Mouse (Mus musculus): ENCODE measurements around the gene Zfp944.
"Not testable (repeated sequence)": the region's sequence is repeated elsewhere in the genome, so short reads cannot be mapped to it uniquely, and the experiment has no call there.

GRCm38 (mm10) chr17:22315247-22315646 lies 46.0 kb downstream of the Zfp944 start:
- TF ChIP-seq CTCF (conservative IDR thresholded peaks at IDR 0.05; ENCODE audit: insufficient read depth, insufficient read length, low read depth, low read length); POLR2A (IDR thresholded peaks at IDR 0.05; ENCODE audit: low read depth, low read length): not testable (repeated sequence)

All from kidney, adult 2 months (tissue).